Mouse (Mus musculus) spleen, postnatal 4 days (tissue): ENCODE measurements at regions not wholly inside any gene's neighbourhood (a gene's known extent, or its start where the extent isn't known, plus 50 kb on each side); places are given as distances from the start of the nearest gene placed in this dataset.

Experiments
- DNase-seq, 2 experiments: peaks; one replicate each; pipeline ENCODE4 v3.0.0; 2022; ENCODE audit warnings: low spot score in 2 of 2

DNA sequence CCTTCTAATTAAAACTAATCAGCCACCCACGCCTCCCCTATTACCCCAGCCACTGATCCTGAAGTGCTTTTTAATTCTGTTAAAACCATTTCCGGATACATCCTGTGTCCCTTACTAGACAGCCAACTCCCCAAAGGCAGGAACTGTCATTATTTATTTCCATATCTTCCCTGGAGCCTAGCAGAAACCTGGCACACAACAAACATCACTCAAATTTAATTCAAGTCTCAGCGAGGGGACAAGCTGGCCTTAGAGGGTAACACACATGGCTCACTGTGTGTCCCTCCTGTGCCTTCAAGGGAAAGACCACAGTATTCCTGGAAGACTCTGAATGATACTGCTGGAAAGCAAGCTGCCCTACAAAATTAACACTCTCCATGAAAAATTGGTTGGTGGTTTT lies 240.0 kb downstream of the Mycn start:
- no peak for DNase-seq

DNA sequence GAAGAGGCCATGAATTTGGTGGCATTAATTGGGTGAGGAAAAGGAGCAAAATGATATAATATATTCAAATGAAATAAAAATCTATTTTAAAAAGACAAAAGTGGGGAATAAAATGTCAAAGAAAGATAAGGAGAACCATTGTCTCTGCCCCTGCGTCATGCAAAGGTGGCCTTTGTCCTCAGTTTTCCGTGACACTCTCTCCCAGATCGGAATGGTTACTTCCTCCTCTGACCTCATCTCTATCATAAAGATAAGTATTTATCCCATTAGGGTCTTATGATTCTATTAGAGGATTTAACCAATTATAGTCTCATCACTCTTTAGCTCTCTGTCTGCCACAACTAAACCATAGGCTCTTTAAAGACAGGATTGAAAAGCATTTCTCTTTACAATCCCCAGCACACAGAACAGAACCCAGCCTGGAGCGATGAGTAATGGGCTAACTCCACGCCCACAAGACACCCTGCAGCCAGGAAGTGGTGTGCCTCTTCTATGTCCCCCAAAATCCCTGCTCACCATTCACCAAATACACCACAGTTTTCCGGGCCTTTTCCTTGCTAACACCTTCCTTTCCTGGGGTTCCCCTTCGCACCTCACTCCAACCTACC lies 240.6 kb downstream of the Mycn start:
- DNase-seq = no peak

DNA sequence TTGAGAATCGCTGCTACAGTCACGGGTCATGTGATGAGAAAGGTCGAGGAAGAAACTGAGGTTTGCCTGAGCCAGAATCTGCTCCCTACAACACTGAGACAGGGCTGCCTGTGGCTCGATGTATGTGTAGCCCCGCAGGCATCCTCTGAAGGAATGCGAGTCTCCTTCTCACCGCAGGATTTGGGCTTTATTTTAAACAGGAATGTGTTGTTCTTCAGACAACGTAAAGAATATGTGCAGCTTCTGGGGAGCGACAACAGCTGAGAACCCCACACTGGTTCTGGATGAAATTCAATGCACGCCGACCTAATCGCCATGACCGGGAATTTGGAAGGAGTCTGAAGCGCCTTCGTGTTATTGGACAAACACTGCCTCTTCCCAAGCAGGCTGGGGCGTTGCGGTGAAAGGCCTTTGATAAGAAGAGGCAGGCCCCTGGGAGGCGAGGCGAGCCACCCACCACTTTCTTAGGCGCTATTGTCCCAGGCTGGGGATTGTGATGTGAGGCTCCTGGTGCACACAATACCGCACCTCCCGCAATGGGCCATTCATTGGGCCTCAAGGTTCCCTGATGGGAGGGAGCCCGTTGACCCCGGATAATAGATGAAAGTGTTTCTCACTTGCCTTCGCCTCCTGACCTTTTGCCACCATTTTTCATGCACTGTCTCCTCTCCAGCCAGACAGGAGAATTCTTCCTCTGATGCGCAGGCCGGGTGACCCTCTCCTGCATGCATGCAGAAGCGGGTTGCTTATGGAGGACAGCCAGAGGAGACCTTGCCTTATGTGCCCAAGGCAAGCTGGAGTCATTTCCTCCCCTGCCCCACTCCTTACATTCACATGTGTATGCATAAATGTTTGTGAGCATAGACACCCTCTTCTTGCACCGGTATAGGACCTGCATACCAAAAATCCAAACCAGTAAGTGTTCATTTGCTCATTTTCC lies 247.6 kb downstream of the Mycn start:
- no peak for DNase-seq

DNA sequence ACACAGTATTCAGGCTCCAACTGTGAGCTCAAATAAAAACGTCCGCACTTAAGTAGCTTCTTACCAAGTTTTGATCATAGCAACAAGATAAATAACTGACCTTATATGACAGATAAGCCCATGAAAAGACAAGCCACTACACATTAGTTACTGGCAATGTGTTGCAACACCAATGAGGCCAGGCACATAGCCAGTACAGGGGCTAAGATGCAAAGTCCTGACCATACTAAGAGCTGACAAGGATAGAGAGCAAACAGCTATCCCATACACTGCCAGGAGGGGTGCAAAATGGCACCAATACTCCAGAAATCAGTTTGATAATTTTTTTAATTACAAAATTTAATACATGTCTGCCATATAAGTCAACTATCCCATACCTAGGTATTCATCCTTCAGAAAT lies 254.3 kb downstream of the Mycn start:
- DNase-seq = no peak

DNA sequence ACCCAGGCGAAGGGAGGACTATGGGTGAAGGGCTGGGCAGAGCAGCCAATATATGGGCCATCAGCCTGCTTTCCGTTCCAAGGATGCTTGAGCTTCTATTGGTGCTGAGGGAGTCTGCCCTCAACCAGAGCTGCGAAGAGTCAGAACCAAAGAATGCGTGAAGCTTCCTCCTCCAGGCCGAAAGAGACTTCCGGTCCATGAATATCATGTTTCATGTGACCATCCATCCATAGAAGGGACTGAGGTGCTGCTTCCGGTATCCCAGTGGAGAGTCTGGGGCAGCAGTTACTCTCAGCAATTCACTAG lies 256.5 kb downstream of the Mycn start:
- DNase-seq = no peak

DNA sequence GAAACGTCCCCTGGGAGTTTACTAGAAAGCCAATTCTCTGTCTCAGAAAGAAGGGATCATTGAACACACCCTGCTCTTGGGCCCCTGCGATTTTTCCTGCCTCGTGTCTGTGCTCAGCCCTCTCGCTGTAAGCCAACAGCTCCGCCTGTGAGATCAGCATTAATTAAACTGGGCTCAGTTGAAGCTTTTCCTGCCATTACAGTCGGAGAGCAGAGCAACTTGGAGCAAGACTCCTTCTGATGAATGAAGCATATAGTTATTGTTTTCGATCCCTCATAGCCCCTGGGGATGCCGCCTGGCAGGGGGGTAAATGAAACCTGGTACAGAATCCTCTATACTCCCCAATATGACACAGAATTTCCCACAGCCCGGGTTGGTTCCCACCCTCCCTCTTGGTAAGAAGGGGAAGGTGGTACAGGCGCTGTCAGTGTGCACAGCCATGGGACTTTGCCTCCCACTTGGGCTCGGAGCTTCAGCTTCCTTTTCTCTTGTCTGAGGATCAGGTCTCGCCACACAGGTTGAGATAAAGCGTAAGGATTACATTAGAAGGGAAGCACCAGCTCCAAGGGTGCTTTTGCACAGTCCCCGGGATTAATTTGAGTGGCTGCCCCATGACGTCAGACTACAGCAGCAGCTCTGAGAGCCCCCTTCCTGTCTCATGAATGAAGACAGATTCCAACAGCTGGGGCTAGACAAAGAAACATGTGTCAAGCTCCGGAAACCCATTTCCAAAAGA lies 257.1 kb downstream of the Mycn start:
- DNase-seq = no peak

DNA sequence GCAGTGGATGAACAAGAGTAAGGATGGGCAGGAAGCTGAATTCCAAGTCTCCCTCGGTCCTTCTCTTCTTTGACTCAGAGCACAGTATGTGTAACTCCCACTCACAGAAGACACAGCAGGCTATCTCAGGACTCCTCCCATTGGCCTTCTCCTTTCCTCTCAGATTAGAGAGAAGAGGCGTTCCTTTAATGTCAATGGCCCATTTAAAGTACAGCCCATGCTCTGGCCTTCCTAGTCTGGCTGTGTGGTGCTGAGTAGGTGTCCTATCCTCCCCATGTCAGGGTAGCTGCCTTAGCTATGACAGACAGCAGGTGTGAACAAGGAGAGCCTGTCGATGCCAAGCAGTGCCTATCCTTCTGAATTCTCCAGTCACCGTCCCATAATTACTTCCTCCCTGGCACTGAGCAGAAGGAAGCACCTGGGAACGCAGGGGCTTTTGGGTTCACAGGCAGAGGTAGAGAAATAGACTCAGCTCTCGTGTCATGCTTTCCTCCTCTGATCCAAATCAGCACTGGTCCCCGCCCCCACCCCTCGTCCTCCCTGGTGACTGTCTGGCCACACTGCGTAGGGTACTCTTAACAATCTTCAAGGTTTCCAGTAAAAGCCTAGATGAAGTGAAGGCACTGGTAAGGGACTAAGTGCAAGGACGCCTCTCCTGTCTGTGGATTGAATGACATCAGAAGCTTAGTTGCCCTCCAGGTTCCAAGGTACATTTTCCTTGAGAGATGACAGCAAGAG lies 257.8 kb downstream of the Mycn start:
- DNase-seq = no peak

DNA sequence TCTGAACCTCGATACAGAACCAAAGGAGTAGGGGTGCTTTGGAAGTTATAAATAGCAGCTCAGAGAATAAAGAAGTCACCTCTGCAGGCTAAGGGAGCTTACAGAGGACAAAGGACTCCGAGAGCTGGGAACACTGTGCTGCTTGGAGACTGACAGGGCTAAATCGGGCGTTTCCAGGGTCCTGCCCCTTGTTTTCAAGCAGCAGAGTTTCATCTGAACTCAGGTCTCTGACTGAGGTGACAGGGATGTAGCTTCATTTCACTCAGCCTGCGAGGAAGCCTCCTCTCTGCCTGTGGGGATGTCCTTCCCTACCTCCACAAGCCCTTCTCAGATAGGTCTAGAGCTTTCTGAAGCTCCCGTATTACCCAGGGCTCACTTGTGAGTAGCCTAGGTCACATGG lies 260.6 kb downstream of the Mycn start:
- no peak for DNase-seq

DNA sequence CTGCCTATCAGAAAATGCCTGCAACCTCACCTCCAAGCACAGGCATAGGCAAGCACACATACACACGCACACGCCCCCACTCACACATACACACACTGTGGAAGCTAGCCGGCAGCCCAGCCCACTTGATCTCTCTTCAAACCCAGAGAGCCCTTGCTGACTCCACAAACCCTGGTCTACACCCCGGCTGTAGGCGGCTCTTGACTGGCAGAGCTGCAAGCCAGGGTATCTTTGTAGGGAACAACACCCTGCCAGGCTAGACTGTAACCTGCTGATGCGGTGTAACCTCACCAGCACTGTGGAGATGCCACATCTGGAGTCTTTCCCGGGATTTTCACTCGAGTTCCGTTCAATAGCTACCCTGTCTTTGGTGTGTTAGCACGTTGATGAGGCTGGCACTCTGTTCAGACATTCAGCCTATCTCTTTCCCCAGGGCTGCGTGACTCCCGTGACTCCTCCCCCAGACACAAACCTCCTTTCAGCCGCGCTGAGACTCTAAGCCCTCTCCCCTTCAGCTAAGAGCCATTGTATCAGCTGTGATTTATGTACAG lies 261.3 kb downstream of the Mycn start:
- DNase-seq = no peak

DNA sequence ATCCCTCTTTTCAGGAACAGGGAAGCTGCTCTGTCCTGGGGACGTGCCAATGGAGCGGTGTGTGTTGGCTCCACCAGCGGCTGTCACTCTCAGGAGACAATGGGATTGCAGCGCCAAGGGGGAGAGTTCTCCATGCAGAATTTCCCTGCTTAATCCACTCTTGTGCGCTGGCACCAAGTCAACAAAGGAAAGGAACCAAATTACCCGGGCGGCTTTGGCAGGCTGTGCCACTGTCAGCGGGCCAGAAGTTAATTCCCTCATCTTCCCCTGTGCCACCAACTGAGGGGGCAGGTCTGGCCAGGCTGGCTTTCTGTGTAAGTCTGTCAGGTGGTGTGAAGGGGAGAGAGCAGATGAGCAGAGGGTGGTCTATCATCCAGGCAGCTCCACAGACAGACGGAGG lies 265.0 kb downstream of the Mycn start:
- no peak for DNase-seq

DNA sequence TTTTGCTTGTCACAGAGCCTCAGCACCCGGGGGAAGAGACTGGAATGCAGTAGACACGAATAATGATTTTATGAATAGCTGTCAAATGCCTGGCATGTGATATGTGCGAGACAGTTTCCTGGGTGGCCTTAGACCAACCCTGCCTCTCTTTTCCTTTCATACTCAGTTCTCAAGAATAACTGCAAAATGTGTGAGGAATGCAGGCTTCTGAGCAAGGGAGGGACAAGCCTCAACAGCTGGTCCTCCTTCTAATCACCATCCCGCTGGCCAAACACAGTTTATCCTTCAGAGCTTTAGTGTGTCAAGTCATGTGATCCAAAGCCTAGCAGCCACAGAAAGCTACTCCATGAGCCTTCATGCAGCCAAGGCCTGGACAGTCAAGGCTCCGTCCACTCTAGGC lies 271.8 kb downstream of the Mycn start:
- DNase-seq = no peak

DNA sequence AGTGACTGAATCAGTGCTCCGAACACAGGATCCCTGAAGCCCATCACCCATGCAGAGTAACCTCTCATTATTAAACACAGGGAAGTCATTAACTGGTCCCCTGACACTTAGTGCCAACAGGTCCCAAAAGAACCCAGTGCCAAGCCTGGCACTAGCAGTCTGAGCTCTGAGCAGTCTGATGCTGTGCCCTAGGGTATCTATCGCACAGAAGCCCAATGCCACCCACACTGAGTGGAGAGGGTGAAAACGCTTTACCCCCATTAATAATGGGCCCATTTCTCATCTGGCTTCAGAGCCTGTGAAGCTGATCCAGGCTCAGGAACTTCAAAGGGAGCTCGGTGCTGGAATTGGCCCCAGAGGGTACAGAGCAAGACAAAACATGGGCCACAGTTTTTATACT lies 272.8 kb downstream of the Mycn start:
- no peak for DNase-seq

DNA sequence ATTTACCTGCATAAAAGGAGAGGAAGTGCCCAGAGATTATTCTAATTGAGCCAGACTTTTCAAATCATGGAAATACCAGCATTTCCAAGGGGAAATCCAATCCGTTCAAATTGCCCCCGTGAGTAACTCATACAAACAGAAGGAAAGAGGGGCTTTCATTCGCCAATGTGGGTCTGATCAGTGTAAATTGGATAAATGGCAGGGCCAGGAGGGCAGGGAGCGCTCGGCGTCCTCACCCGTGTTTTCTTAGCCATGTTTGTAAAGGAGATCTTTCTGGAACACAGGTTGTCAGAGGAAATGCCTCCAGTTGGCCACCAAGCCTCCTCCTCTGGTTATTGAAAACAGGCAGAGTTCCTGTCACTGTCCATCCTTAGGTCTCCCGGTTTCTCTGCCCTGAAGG lies 286.1 kb downstream of the Mycn start:
- no peak for DNase-seq

DNA sequence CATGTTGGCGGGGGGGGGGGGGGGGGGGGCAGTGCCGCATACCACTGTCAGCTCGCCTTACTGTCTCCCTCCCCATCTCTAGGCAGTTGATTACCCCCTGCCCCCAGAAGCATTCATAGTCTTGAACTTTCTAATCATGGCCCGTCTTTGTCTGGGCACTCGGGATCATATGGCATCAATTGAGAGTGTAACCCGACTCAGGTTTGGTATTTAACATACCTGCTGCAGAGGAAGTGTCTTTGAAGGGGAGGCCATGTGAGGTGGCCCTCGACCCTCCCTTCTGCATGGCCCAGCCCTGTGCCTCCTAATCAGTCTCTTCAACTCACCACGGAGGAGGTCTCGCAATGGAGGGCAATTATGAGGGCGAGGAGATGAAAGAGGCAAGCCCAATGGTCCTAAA lies 286.5 kb downstream of the Mycn start:
- DNase-seq = no peak

DNA sequence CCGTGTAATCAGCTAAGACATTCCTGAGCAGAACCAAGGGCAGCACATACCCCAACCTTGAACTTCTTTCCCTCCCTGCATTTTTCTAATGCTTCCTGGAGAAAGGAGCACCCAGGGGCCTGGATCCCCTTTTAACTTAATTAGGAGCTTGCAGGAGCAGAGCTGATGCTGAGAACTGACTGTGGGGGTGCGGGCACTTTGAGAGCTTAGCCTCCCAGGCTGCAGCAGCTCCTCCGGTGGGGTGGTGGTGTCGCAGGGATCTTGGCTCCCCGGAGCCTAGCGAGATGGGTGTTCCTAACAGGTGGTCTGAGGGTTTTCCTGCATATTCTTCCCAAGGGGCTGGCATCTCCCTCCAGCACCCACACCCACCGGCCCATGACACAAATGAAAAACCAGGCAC lies 289.4 kb downstream of the Mycn start:
- no peak for DNase-seq

DNA sequence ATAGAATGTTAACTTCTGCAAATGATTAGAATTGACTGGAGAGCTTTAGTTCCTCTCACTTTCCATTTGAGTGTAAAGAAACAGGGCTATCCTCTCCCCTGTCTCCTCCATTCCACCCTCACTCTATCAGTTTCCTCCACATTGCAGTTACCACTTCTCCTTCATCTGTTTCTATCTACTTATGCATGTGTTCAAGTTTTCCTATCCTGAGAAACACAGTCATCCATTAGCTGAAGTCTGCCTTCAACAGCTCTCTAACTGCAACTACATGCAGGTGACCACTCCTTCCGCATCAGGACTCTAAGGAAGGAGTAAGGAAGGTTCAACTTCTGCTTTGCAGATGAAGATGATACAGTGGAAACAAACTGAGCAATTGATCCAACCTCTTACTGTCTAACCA lies 291.4 kb downstream of the Mycn start:
- no peak for DNase-seq

DNA sequence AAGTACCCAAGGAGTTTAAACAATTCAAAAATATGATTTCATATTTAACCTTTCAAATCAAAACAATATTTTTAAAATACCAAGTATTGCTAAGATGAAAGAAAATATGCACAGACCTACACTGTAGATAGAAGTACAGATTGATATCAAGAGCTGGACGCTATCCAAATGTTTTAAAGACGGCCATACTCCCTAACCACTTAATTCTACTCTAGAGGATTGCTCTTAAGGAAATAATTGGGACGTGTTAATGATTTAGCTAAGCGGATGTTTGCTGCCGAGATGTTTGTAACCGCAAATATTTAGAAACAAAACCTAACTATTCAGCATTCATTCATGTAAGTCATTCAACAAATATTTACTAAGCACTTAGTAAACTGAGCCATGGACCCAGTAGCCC lies 294.2 kb downstream of the Mycn start:
- DNase-seq = no peak

DNA sequence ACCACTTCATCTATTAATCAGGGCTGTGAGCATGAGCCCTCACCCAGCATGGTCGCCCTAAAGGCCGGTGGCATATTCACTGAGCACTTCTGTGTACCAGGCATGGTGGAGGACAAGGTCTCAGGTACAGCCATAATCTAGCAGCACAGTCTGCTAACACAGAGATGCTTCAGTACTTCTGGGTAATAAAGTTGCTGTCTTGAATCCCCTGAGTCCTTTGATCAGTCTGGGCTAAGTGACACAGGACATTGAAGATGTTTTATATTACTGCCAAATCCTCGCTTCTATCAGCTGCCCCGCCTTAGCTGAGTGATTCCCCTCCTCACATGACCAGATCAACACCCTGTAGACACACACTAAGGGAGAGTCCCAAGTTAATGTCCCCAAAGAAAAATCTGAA lies 296.5 kb downstream of the Mycn start:
- DNase-seq = no peak

DNA sequence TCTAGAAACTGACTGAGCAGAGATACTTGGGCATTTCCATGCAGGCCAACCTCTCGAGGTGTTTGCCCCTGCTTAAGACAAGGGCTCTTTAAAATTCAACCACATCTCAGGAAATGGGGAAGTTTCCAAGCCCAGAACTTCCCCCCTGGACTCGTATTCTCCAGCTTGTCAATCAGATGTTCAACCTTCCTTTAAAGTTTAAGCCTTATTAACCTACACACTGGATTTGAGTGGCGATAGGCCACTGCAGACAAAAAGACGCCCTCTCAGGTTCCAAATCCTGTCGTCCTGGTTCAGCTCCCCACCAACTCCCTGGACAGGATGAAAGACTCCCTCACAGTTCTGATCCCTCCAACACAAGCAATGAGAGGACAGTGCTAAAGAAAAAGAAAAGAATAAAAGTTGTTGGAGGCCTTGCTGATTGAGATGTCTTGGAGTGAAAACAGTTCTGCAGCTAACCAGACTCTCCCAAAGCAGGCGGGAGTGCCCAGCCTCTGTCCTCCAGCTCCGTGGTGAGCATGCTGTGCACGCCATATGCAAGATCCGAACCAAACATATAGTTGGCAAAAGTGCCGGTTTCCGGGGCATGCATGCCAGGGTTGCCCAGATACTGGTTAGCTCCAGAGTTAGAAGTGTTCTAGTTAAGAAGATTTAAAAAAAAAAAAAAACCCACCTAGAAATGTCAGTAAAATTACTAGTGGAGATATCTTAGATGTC lies 298.3 kb downstream of the Mycn start:
- no peak for DNase-seq

DNA sequence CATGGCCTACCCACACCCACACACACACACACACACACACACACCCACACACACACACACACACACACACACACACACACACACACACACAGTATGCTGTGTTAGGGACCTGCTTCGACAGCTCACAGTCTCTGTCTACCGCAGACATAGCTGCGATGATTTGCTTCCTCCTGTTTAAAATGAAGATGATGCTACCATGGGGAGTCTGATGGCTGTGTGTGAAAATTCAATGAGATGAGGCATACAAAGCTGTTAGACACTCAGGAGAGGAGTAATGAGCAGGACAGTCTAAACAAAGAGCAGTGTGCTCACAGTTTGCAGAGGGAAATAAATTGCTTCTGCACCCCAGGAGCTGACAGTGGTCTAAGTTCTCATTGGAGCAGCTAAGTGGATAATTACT lies 306.4 kb downstream of the Mycn start:
- no peak for DNase-seq

DNA sequence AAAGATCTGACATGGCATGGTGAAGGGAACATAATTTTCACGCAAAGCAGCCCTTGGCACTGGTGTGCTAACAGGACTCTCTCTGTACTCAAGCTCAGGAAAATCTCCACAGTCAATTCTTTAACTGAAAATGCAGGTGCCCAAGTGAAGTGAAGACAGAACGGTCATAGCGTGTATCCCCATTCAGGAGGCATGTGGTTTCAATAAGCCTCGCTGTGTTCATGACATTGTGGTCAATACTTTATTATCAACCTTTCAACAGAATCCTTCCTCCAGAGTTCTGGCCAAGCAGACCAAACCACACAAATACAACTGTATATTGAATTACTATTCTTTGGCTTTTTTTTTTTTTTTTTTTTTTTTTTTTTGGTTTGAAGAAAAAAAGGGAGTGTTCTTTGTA lies 314.1 kb downstream of the Mycn start:
- no peak for DNase-seq
